Mouse (Mus musculus): Measurements from ENCODE around the gene Abcg1. TPM values are rescaled to one million over a fixed set of nuclear protein-coding genes. Genes with fewer than 3 reads are reported as not detected.

Gene Abcg1
- polyA plus RNA-seq, 1 experiment from 2014 or later: 11.9 TPM

- 60% methylated on average over 5 of the region's 5 CpGs for WGBS
- Histone ChIP-seq H3K4me1 (ENCODE audit: control insufficient read depth, insufficient read depth, low read length) (no peaks in the 10 kb centered on the region), H3K27me3 (replicated peaks; ENCODE audit: control insufficient read depth, insufficient read depth, low read length) (no peaks in the 10 kb centered on the region), H3K4me3 (ENCODE audit: low read depth, low read length) (no peak overlapping the region), H3K9ac (ENCODE audit: low read depth, low read length) (no peak overlapping the region), H3K4me2 (ENCODE audit: low read depth, low read length) (no peak overlapping the region), H3K9me3 (ENCODE audit: control insufficient read depth, low read length) (no peaks in the 10 kb centered on the region), H3K27ac (replicated peaks; ENCODE audit: low read depth, low read length) (no peak overlapping the region), H3K36me3 (ENCODE audit: control insufficient read depth, insufficient read depth, low read length) (no peaks in the 10 kb centered on the region)
- ATAC-seq (ENCODE audit: low read depth): no peak
- DNase-seq (ENCODE audit: low spot score): no peak
These were observed 37.3 kb downstream of the Abcg1 start for GRCm38 (mm10) chr17:31094781-31095180.

- Histone ChIP-seq H3K4me1 (ENCODE audit: control insufficient read depth, insufficient read depth, low read length) (no peaks in the 10 kb centered on the region), H3K27ac (replicated peaks; ENCODE audit: low read depth, low read length) (no peak overlapping the region), H3K4me2 (ENCODE audit: low read depth, low read length) (no peak overlapping the region), H3K27me3 (replicated peaks; ENCODE audit: control insufficient read depth, insufficient read depth, low read length) (no peaks in the 10 kb centered on the region), H3K36me3 (ENCODE audit: control insufficient read depth, insufficient read depth, low read length) (no peaks in the 10 kb centered on the region), H3K4me3 (ENCODE audit: low read depth, low read length) (no peak overlapping the region), H3K9me3 (ENCODE audit: control insufficient read depth, low read length) (no peaks in the 10 kb centered on the region), H3K9ac (ENCODE audit: low read depth, low read length) (no peak overlapping the region)
- DNase-seq (ENCODE audit: low spot score): no peak
- no peak for ATAC-seq (ENCODE audit: low read depth)
- WGBS: 85% methylated on average over 7 of the region's 7 CpGs
These were observed 38.1 kb downstream of the Abcg1 start for GRCm38 (mm10) chr17:31095570-31095969.

GRCm38 (mm10) chr17:31096893-31097292 lies 39.4 kb downstream of the Abcg1 start:
- no peak for DNase-seq (ENCODE audit: low spot score)
- Histone ChIP-seq H3K27ac (replicated peaks; ENCODE audit: low read depth, low read length) (no peak overlapping the region), H3K36me3 (ENCODE audit: control insufficient read depth, insufficient read depth, low read length) (no peaks in the 10 kb centered on the region), H3K4me1 (ENCODE audit: control insufficient read depth, insufficient read depth, low read length) (no peaks in the 10 kb centered on the region), H3K27me3 (replicated peaks; ENCODE audit: control insufficient read depth, insufficient read depth, low read length) (no peaks in the 10 kb centered on the region), H3K4me3 (ENCODE audit: low read depth, low read length) (no peak overlapping the region), H3K4me2 (ENCODE audit: low read depth, low read length) (no peak overlapping the region), H3K9me3 (ENCODE audit: control insufficient read depth, low read length) (no peaks in the 10 kb centered on the region), H3K9ac (ENCODE audit: low read depth, low read length) (no peak overlapping the region)
- WGBS: 97% methylated on average over 2 of the region's 2 CpGs
- ATAC-seq (ENCODE audit: low read depth): no peak

DNA sequence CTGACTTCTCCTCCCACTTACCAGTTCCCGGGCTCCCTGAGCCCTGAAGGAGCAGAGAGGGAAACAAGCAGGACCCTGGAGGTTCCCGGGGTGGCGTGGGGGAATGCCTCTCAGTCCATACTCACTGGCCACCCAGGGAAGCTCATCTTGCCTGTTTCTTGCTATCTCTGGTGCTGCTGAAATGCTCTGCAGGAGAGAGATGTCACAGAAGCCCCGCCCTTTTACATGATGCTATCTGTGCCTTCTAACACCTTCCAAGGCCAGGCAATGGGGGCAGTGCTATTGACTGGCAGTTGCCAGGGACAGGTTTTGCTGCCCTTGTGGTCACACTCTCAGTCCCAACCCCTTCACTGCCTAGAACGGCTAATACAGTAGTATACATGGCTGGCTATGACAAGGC lies 41.3 kb downstream of the Abcg1 start:
- Histone ChIP-seq H3K27ac (replicated peaks; ENCODE audit: low read depth, low read length) (no peak overlapping the region), H3K36me3 (ENCODE audit: control insufficient read depth, insufficient read depth, low read length) (no peaks in the 10 kb centered on the region), H3K27me3 (replicated peaks; ENCODE audit: control insufficient read depth, insufficient read depth, low read length) (no peaks in the 10 kb centered on the region), H3K9ac (ENCODE audit: low read depth, low read length) (no peak overlapping the region), H3K4me1 (ENCODE audit: control insufficient read depth, insufficient read depth, low read length) (no peaks in the 10 kb centered on the region), H3K4me3 (ENCODE audit: low read depth, low read length) (no peak overlapping the region), H3K9me3 (ENCODE audit: control insufficient read depth, low read length) (no peaks in the 10 kb centered on the region), H3K4me2 (ENCODE audit: low read depth, low read length) (no peak overlapping the region)
- DNase-seq (ENCODE audit: low spot score) (no peak), ATAC-seq (ENCODE audit: low read depth) (no peak)
- 83% methylated on average over 5 of the region's 5 CpGs for WGBS

DNA sequence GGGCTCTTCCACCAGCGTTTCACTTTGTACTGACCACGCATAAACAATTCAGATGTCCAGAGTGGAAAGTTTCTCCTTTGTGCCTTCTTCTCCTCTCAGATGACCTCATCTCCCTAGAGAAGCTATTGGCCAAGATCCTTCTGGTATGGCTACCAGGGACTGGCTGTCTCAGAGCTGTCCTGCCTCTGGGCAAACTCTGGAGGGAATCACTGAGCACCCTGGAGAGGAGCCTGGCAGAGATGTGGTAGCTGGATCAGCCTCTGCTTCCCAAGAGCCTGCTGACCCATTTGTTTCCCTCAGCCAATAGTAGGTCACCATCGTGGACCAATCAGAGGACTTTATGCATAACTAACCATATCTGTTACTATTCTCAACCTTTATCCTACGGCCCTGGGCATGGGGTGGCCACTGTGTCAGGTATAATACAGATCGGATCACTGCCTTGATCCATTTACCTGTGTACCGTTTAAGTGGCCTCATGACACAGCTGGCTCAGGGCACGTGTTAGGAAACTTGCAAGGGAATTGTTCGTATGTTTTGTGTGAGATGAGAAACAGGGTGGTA lies 45.6 kb downstream of the Abcg1 start:
- Histone ChIP-seq H3K9ac (ENCODE audit: low read depth, low read length) (no peak overlapping the region), H3K27me3 (replicated peaks; ENCODE audit: control insufficient read depth, insufficient read depth, low read length) (no peaks in the 10 kb centered on the region), H3K4me1 (ENCODE audit: control insufficient read depth, insufficient read depth, low read length) (no peaks in the 10 kb centered on the region), H3K36me3 (ENCODE audit: control insufficient read depth, insufficient read depth, low read length) (no peaks in the 10 kb centered on the region), H3K9me3 (ENCODE audit: control insufficient read depth, low read length) (no peaks in the 10 kb centered on the region), H3K4me3 (ENCODE audit: low read depth, low read length) (no peak overlapping the region), H3K27ac (replicated peaks; ENCODE audit: low read depth, low read length) (no peak overlapping the region), H3K4me2 (ENCODE audit: low read depth, low read length) (no peak overlapping the region)
- no peak for DNase-seq (ENCODE audit: low spot score)
- no peak for ATAC-seq (ENCODE audit: low read depth)
- WGBS: 90% methylated on average over 8 of the region's 8 CpGs

DNA sequence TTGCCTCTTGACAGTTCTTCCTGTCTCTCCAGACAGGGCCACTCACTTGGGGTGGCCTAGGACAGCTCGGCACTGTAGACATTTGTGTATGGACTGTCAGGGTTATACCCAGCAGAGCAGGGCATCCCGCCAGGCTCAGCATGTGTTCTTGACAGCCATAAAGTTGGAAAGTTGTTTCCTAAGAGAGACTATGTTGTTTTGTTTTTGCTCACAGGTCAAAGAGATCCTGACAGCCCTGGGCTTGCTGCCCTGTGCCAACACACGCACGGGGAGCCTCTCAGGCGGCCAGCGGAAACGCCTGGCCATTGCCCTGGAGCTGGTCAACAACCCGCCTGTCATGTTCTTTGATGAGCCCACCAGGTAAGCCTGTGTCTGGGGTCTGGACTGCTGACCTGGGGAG lies 46.3 kb downstream of the Abcg1 start:
- H3K27ac ChIP-seq (replicated peaks; ENCODE audit: low read depth, low read length): no peak overlapping the region
- no peaks in the 10 kb centered on the region for H3K9me3 ChIP-seq (ENCODE audit: control insufficient read depth, low read length)
- no peak overlapping the region for H3K9ac ChIP-seq (ENCODE audit: low read depth, low read length)
- H3K27me3 ChIP-seq (replicated peaks; ENCODE audit: control insufficient read depth, insufficient read depth, low read length): no peaks in the 10 kb centered on the region
- DNase-seq (ENCODE audit: low spot score) (no peak), ATAC-seq (ENCODE audit: low read depth) (no peak)
- no peak overlapping the region for H3K4me2 ChIP-seq (ENCODE audit: low read depth, low read length)
- H3K4me3 ChIP-seq (ENCODE audit: low read depth, low read length): no peak overlapping the region
- no peaks in the 10 kb centered on the region for H3K4me1 ChIP-seq (ENCODE audit: control insufficient read depth, insufficient read depth, low read length)
- 84% methylated on average over 8 of the region's 8 CpGs for WGBS
- no peaks in the 10 kb centered on the region for H3K36me3 ChIP-seq (ENCODE audit: control insufficient read depth, insufficient read depth, low read length)

DNA sequence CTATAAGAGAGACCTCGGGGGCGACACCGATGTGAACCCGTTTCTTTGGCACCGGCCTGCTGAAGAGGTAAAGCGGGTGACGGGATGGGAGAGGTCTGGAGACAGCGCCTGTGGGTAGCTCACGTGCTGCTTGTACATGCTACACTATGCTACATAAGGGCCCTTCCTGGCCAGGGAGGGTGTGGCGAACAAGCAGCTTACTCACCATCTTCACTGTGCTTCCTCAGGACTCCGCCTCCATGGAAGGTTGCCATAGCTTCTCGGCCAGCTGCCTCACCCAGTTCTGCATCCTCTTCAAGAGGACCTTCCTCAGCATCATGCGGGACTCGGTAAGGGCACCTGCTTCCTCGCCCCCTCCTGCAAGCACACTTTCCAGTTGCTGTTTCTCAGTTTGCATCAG lies 50.9 kb downstream of the Abcg1 start:
- H3K27me3 ChIP-seq (replicated peaks; ENCODE audit: control insufficient read depth, insufficient read depth, low read length): no peaks in the 10 kb centered on the region
- no peak overlapping the region for H3K4me2 ChIP-seq (ENCODE audit: low read depth, low read length)
- H3K9me3 ChIP-seq (ENCODE audit: control insufficient read depth, low read length): no peaks in the 10 kb centered on the region
- no peaks in the 10 kb centered on the region for H3K4me1 ChIP-seq (ENCODE audit: control insufficient read depth, insufficient read depth, low read length)
- H3K36me3 ChIP-seq (ENCODE audit: control insufficient read depth, insufficient read depth, low read length): no peaks in the 10 kb centered on the region
- WGBS: 88% methylated on average over 12 of the region's 15 CpGs
- no peak for ATAC-seq (ENCODE audit: low read depth)
- H3K9ac ChIP-seq (ENCODE audit: low read depth, low read length): no peak overlapping the region
- no peak overlapping the region for H3K4me3 ChIP-seq (ENCODE audit: low read depth, low read length)
- no peak for DNase-seq (ENCODE audit: low spot score)
- no peak overlapping the region for H3K27ac ChIP-seq (replicated peaks; ENCODE audit: low read depth, low read length)

DNA sequence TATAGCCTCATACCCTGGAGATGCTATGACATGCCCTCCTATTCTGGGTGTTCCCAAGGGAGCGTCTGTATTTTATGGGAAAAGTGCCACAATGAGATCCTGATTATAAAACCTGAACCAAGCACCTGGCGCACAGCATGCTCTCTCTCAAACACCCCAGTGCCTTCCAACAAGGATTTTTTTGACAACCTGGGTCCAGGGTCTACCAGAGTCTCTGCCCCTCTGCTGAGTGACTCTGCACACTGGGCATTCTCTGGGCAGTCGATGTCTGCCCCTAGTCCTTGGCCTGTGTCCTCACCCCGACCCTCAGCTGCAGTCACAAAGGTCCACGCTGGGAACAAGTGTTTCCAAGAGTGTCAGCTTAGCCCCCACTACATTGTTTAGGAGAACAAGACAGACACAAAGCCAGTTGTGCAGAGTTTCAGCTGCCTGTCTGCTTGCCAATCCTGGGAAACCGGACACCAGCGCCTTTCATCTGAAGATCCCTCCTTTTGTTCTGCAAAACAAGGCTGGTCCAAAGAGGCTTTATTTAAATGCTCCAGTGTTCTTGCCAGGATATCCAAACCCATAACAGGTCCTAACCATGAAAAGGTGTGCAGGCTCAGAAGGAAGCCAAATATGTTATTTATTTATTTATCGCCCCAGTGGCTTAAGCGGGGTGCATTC lies 55.8 kb downstream of the Abcg1 start:
- H3K9me3 ChIP-seq (ENCODE audit: control insufficient read depth, low read length): no peaks in the 10 kb centered on the region
- H3K4me3 ChIP-seq (ENCODE audit: low read depth, low read length): no peak overlapping the region
- H3K4me2 ChIP-seq (ENCODE audit: low read depth, low read length): no peak overlapping the region
- no peaks in the 10 kb centered on the region for H3K27me3 ChIP-seq (replicated peaks; ENCODE audit: control insufficient read depth, insufficient read depth, low read length)
- no peak overlapping the region for H3K9ac ChIP-seq (ENCODE audit: low read depth, low read length)
- DNase-seq (ENCODE audit: low spot score): peak; percentile 88
- H3K4me1 ChIP-seq (ENCODE audit: control insufficient read depth, insufficient read depth, low read length): no peaks in the 10 kb centered on the region
- 41% methylated on average over 9 of the region's 9 CpGs for WGBS
- no peaks in the 10 kb centered on the region for H3K36me3 ChIP-seq (ENCODE audit: control insufficient read depth, insufficient read depth, low read length)
- peak; percentile 80 for ATAC-seq (ENCODE audit: low read depth)
- peak overlapping the region; percentile 56; the same call in 1 of the 2 replicates for H3K27ac ChIP-seq (replicated peaks; ENCODE audit: low read depth, low read length)

- ATAC-seq (ENCODE audit: low read depth) (no peak), DNase-seq (ENCODE audit: low spot score) (no peak)
- Histone ChIP-seq H3K27ac (replicated peaks; ENCODE audit: low read depth, low read length) (no peak overlapping the region), H3K4me2 (ENCODE audit: low read depth, low read length) (no peak overlapping the region), H3K9ac (ENCODE audit: low read depth, low read length) (no peak overlapping the region), H3K27me3 (replicated peaks; ENCODE audit: control insufficient read depth, insufficient read depth, low read length) (no peaks in the 10 kb centered on the region), H3K36me3 (ENCODE audit: control insufficient read depth, insufficient read depth, low read length) (no peaks in the 10 kb centered on the region), H3K4me3 (ENCODE audit: low read depth, low read length) (no peak overlapping the region), H3K4me1 (ENCODE audit: control insufficient read depth, insufficient read depth, low read length) (no peaks in the 10 kb centered on the region), H3K9me3 (ENCODE audit: control insufficient read depth, low read length) (no peaks in the 10 kb centered on the region)
- WGBS: 57% methylated on average over 6 of the region's 6 CpGs
These were observed 58.6 kb downstream of the Abcg1 start for GRCm38 (mm10) chr17:31116063-31116462.
